Mouse (Mus musculus) Patski (cell line): ENCODE measurements at regions not wholly inside any gene's neighbourhood (a gene's known extent, or its start where the extent isn't known, plus 50 kb on each side); places are given as distances from the start of the nearest gene placed in this dataset.

Experiments used
- ATAC-seq: fragments of 100-300 bp; one replicate; pipeline ENCODE4 v1.8.0; 2021
- CTCF ChIA-PET: fragments of 350-600 bp; sonication (Branson Sonifier 250); formaldehyde crosslinking; loops from one replicate; lab custom pipeline; 2022; ENCODE audit warnings: inconsistent platforms; lab: Charles Lee
- POLR2A ChIA-PET: fragments of 350-600 bp; sonication (Branson Sonifier 250); formaldehyde crosslinking; loops from one replicate; lab custom pipeline; 2022; ENCODE audit warnings: antibody characterized with exemption, inconsistent platforms; lab: Charles Lee
- DNase-seq: peaks from one replicate; pipeline ENCODE4 v3.0.0-alpha.2; 2011; ENCODE audit warnings: low read depth, low spot score
- H3K27me3 ChIP-seq: fragments of 371-371 bp; one replicate; pipeline ENCODE4 v1.5.1; 2021
- CTCF ChIP-seq: fragments of 100-300 bp; IDR thresholded peaks from one replicate; pipeline ENCODE4 v1.5.1; 2021
- in situ Hi-C: fragments of 300-500 bp; cut with MboI; formaldehyde crosslinking; loops from 3 replicates; pipeline ENCODE4 v1.11.1; 2018; ENCODE audit warnings: low pct_unique_long_range_greater_than_20kb, mixed read lengths

DNA sequence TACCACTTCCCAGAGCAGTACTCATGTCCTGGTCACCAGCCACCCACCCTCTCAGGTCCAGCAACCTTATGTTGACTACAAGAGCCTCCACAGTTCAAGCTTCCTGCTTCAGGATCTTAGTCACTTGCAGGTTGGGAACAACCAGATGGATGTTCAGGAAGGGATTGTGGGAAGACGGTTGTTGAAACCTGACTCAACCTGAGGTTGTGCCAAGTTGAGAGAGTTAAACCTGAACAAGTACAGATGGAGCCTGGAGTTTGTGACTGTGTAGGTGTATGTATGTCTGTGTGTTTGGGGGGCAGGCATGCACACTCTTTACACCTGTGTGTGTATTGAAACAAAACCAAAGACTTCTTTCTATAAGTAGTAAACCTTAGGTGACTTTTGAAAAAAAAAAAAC, 802.9 kb upstream of the Tmem132c start:
- ChIA-PET POLR2A (no interaction called here), CTCF (no interaction called here)
- TF ChIP-seq CTCF = no peak
- no peaks in the 10 kb centered on the region for H3K27me3 ChIP-seq
- ATAC-seq = no peak
- in situ Hi-C loops = no loop called here
- no peak for DNase-seq

DNA sequence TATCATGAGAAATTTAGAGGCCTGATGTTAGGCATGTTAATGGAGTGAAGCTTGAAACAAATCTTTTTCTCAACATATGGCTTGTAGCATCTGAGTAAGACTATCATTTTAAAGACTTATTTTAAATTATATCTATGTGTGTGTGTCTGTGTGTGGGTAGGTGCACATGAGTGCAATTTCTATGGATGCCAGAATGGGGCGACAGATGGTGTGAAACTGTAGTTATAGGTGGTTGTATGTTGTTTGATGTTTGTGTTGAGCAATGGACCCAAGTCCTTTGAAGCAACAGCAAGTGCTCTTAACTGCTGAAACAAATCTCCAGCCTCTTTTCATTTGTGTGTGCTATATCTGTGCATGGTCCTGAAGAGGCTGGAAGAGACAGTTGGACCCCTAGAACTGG, 801.1 kb upstream of the Tmem132c start:
- ATAC-seq (no peak), DNase-seq (no peak)
- no peaks in the 10 kb centered on the region for H3K27me3 ChIP-seq
- TF ChIP-seq CTCF = no peak
- POLR2A ChIA-PET = no interaction called here
- CTCF ChIA-PET = no interaction called here
- in situ Hi-C loops = no loop called here

- in situ Hi-C loops = no loop called here
- DNase-seq = no peak
- H3K27me3 ChIP-seq = no peaks in the 10 kb centered on the region
- POLR2A ChIA-PET = no interaction called here
- TF ChIP-seq CTCF = no peak
- CTCF ChIA-PET = no interaction called here
- ATAC-seq = no peak
Measured at GRCm38 (mm10) chr5:126475761-126476160, 765.8 kb upstream of the Tmem132c start.

DNA sequence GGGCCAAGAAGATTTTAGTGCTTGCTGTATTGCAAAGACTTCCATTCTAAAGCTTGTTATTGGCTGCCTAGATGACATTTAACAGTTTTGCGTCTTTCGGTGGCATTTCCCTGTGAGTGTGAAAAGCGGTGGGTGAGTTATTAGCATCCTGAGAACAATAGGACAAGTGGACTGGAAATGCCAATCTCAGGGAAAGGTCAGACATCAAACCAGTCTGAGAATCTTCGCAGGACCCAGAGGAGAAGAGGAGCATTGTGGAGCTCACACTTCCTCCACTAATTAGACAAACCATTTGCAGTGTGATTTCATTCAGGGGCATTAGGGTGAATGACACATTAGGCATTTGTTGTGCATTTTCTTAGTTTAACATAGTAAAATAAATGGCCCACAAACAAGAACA, 719.5 kb upstream of the Tmem132c start:
- no peaks in the 10 kb centered on the region for H3K27me3 ChIP-seq
- no peak for ATAC-seq
- ChIA-PET CTCF (interaction anchor here (1.3 kb wide), 1 partner anchor 11 kb away, joined by 4 read pairs; no protein-coding TSS in a partner anchor), POLR2A (no interaction called here)
- no peak for DNase-seq
- in situ Hi-C loops = no loop called here
- no peak for TF ChIP-seq CTCF

GRCm38 (mm10) chr5:126525863-126526262, 715.7 kb upstream of the Tmem132c start:
- ChIA-PET POLR2A (no interaction called here), CTCF (interaction anchor here (1.9 kb wide), 1 partner anchor 12 kb away, joined by 4 read pairs; no protein-coding TSS in a partner anchor)
- DNase-seq (no peak), ATAC-seq (no peak)
- H3K27me3 ChIP-seq = no peaks in the 10 kb centered on the region
- TF ChIP-seq CTCF = no peak
- in situ Hi-C loops = no loop called here

DNA sequence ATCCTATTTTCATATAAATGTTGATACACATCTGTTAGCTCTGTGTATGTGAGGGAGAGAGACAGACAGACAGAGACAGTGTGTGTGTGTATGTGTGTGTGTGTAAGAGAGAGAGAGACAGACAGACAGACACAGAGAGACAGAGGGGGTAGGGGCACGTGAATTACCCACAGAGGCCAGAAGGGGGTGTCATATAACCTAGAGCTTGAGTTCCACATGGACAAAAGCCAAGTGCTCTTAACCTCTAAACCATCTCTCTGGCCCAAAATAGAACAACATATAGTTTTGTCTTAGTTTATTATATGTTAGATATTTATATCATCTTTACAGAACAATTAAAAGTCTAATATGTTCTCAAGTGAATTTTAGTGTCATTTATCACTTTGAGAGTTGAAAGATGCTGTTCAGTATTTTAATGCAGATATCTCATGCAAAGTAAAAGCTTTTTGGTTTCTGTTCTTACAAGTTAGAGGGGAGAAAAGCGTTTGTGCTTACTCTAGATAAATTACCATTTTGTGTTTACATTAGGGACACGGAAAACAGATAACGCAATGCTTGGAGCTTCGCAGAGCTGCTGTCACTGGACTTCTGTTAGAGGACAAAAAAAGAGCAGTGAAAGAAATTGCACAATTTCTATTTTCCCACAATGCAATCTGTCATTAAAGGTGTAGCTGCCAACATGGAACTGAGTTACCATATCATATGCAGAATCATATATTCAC, 710.6 kb upstream of the Tmem132c start:
- DNase-seq = no peak
- CTCF ChIA-PET = interaction anchor here (0.9 kb wide), 1 partner anchor 12 kb away, joined by 3 read pairs; no protein-coding TSS in a partner anchor
- peak; percentile 11 for TF ChIP-seq CTCF
- POLR2A ChIA-PET = interaction anchor here (0.6 kb wide), 1 partner anchor 992 kb away, joined by 3 read pairs; no protein-coding TSS in a partner anchor
- no peak for ATAC-seq
- no peaks in the 10 kb centered on the region for H3K27me3 ChIP-seq
- in situ Hi-C loops = no loop called here

DNA sequence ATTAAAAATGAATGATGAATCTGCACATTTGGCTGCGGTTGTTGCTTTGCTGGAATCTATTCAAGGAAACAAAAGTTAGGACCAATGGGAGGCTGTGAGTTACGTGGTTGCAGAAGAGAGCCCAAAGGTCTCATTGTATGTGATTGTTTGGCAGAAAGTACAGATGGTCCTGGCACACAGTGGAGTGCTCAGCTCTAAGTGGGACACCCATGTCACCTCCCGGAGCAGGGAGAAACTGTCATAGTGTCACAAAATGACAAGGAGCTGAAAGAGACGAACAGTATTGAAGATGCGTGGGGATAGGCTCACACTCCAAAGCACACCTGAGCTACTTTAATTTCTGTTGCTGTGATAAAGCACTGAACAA, 710.1 kb upstream of the Tmem132c start:
- CTCF ChIA-PET = no interaction called here
- ATAC-seq (no peak), DNase-seq (no peak)
- no peaks in the 10 kb centered on the region for H3K27me3 ChIP-seq
- TF ChIP-seq CTCF = no peak
- POLR2A ChIA-PET = interaction anchor here (0.6 kb wide), 1 partner anchor 992 kb away, joined by 3 read pairs; no protein-coding TSS in a partner anchor
- in situ Hi-C loops = no loop called here

DNA sequence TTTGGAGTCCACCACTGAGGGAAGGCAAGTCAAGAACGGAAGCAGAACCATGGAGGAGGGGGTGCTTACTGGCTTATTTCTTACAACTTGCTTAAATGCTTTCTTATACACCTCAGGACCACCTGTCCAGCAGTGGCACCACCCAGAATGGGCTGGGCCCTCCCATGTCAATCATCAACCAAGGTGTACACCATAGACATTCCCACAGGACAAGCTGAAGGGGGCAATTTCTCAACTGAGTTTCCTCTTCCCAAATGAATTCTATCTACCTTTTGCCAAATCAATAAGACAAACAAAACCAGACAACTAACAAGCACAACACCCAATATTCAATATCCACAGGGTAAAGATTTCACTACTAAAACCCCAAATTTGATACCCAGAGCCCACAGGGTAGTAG, 709.6 kb upstream of the Tmem132c start:
- TF ChIP-seq CTCF = no peak
- H3K27me3 ChIP-seq = no peaks in the 10 kb centered on the region
- in situ Hi-C loops = no loop called here
- ChIA-PET POLR2A (no interaction called here), CTCF (interaction anchor here (1.0 kb wide), 1 partner anchor 14 kb away, joined by 3 read pairs; no protein-coding TSS in a partner anchor)
- ATAC-seq (no peak), DNase-seq (no peak)

DNA sequence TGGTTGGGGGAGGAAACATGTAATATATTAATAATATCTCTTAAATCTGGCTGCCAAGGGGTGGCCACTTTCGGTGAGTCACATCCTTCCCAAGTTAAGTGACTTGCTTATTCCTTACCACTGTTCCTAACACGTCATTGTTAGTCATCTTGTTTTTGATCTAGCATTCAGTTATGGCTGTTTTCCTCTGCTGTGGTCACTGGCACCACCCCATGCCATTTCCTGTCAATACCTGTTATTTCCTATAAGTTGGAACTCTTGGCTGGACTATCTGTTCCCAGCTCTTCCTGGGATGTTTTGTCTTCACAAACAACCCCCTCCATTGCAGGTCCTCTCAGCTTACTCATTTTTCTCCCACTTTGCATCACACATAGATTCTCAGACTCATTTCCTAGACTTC, 703.5 kb upstream of the Tmem132c start:
- ATAC-seq = no peak

GRCm38 (mm10) chr5:126544261-126544976, 697.2 kb upstream of the Tmem132c start:
- ChIA-PET CTCF (no interaction called here), POLR2A (no interaction called here)
- H3K27me3 ChIP-seq = no peaks in the 10 kb centered on the region
- in situ Hi-C loops = no loop called here
- no peak for TF ChIP-seq CTCF
- DNase-seq (no peak), ATAC-seq (no peak)

More for the DNA sequence above, 703.5 kb upstream of the Tmem132c start:
- ChIA-PET CTCF (interaction anchor here (1.2 kb wide), 1 partner anchor 13 kb away, joined by 3 read pairs; no protein-coding TSS in a partner anchor), POLR2A (no interaction called here)
- no peaks in the 10 kb centered on the region for H3K27me3 ChIP-seq
- DNase-seq = no peak
- TF ChIP-seq CTCF = no peak
- in situ Hi-C loops = no loop called here

DNA sequence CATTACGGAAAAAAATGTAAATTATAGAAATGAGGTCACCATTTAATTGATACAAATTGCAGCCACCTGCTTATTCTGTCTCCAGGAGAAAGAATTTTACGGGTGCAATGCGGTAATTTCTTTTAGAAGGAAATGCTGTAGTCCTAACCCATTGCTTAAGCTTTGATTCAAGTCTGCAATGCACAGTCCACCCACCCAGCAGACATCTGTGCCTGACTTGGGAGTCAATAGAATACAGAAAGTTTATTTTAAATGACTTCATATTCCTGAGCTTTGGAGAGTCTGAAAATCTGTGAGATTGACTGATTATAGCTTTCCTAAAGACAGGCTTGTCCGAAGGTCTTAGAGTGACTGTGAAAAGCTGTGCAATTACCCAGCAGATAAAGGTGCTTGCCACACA, 693.8 kb upstream of the Tmem132c start:
- CTCF ChIA-PET = no interaction called here
- no peak for ATAC-seq
- H3K27me3 ChIP-seq = no peaks in the 10 kb centered on the region

More for the DNA sequence above, 693.8 kb upstream of the Tmem132c start:
- POLR2A ChIA-PET = no interaction called here
- TF ChIP-seq CTCF = no peak
- DNase-seq = no peak
- in situ Hi-C loops = no loop called here
